Mouse (Mus musculus): Measurements from ENCODE around the gene Bcas1. TPM values are rescaled to one million over a fixed set of nuclear protein-coding genes. Genes with fewer than 3 reads are reported as not detected.

The Bcas1 gene
- polyA plus RNA-seq, 1 experiment = 2.9 TPM

DNA sequence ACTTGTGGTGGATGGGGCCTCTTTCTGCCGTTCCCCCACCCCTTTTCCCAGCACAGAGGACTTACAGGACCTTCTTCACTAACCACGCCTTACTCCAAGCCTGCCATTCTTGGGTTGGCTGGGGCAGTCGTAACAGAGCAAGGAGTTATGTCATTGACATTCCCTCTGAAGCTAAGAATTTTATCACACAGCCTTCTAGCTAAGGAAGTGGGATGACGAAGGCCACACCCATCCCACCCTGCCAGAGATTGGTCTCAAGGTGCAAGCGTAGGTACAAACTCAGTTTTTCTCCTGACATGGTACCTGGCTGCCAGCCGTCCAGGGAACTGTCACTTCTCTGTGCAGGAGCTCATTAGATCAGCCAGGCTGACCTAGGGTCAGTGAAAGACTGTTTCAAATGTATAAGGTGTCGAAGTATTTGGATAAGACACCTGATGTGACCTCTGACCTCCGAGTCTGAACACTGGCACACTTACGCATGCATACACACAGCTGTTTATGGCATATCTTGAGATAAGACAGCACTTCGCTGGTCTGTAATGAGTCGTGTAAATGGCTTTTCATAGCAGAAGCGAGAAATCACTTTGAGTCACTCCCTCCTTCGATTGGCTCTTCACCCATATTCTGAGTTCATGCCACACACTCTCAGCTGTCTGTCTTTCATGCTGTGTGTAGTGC lies 117.2 kb downstream of the Bcas1 start:
- Histone ChIP-seq H3K27me3 (ENCODE audit: control insufficient read depth, insufficient read depth, low read length, poor library complexity, severe bottlenecking) (no peaks in the 10 kb centered on the region), H3K4me1 (ENCODE audit: control insufficient read depth, insufficient read depth, low read length) (peaks cover 4% of the 10 kb centered on the region), H3K36me3 (ENCODE audit: control insufficient read depth, insufficient read depth, low read length, poor library complexity, severe bottlenecking) (no peaks in the 10 kb centered on the region), H3K9me3 (replicated peaks; ENCODE audit: control insufficient read depth, insufficient read depth, low read length, poor library complexity, severe bottlenecking) (no peaks in the 10 kb centered on the region), H3K27ac (ENCODE audit: insufficient read depth, low read length) (no peak overlapping the region), H3K9ac (ENCODE audit: low read depth, poor library complexity, severe bottlenecking) (no peak overlapping the region), H3K4me3 (ENCODE audit: low read depth, low read length) (no peak overlapping the region)
- no peak for TF ChIP-seq CTCF (IDR thresholded peaks at IDR 0.05; ENCODE audit: low read depth, low read length)
- TF ChIP-seq EP300 (IDR thresholded peaks at IDR 0.05; ENCODE audit: insufficient read depth, low read depth, low read length) = no peak
- TF ChIP-seq POLR2A (IDR thresholded peaks at IDR 0.05; ENCODE audit: insufficient read depth, low read length) = no peak

DNA sequence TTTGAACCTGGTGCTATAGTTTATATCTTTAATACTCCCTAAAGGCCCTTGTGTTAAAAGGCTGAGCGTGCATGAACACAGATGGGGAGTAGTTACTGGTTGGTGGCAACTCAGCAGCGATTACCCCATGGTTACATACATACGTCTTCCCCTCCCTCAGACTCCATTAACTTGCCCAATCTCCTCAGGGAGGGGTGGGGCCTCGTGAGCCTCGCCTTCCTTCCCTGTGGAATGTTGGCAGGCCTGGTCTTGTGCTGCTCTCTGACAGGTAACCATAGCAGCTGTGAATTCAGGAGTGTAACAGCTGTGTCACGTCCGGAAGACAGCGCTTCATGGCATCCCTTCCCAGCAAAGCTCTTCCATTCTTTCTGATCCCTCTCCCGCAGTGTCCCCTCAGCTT lies 118.7 kb downstream of the Bcas1 start:
- H3K4me3 ChIP-seq (ENCODE audit: low read depth, low read length) = no peak overlapping the region
- H3K9me3 ChIP-seq (replicated peaks; ENCODE audit: control insufficient read depth, insufficient read depth, low read length, poor library complexity, severe bottlenecking) = no peaks in the 10 kb centered on the region
- H3K27ac ChIP-seq (ENCODE audit: insufficient read depth, low read length) = no peak overlapping the region
- H3K4me1 ChIP-seq (ENCODE audit: control insufficient read depth, insufficient read depth, low read length) = peaks cover 4% of the 10 kb centered on the region
- no peaks in the 10 kb centered on the region for H3K27me3 ChIP-seq (ENCODE audit: control insufficient read depth, insufficient read depth, low read length, poor library complexity, severe bottlenecking)
- TF ChIP-seq CTCF (IDR thresholded peaks at IDR 0.05; ENCODE audit: low read depth, low read length) (no peak), EP300 (IDR thresholded peaks at IDR 0.05; ENCODE audit: insufficient read depth, low read depth, low read length) (peak; percentile 69), POLR2A (IDR thresholded peaks at IDR 0.05; ENCODE audit: insufficient read depth, low read length) (no peak)
- no peaks in the 10 kb centered on the region for H3K36me3 ChIP-seq (ENCODE audit: control insufficient read depth, insufficient read depth, low read length, poor library complexity, severe bottlenecking)
- H3K9ac ChIP-seq (ENCODE audit: low read depth, poor library complexity, severe bottlenecking) = no peak overlapping the region

DNA sequence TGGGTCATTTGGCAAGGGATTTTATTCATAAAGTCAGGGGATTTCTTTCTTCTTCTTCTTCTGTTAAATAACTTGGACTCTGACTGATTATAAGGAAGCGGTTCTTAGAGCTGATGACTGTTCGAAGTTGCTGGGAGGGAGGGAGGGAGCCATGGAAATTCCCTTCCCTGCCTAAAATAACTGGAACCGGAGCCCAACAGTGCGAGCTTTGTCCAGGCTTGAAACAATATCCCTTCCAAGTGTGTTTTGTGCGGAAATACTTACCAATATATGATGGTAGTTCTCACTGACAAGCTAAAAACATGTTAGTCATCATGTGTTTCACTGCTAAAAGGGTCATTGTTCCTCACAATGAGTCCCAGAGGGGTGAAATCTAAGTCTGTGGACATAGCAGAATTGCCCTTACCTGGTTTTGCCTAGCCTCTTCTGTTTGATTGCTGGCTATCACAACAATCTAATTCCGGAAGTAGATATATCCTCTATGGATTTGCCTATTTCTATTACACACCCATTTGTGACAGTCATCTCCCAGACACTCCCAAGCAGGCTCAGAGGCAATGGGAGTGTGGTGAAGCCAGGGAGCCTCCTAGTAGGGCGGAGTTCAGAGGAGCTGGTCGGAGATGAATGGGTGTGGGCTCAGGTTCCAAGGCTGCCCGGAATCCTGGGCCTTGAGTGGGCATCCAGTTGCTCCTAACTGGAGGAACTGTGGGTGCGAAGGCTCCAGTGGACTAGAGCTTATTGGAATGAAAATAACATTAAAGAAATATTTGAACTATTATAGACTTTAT lies 119.4 kb downstream of the Bcas1 start:
- Histone ChIP-seq H3K27ac (ENCODE audit: insufficient read depth, low read length) (no peak overlapping the region), H3K9ac (ENCODE audit: low read depth, poor library complexity, severe bottlenecking) (no peak overlapping the region)

DNA sequence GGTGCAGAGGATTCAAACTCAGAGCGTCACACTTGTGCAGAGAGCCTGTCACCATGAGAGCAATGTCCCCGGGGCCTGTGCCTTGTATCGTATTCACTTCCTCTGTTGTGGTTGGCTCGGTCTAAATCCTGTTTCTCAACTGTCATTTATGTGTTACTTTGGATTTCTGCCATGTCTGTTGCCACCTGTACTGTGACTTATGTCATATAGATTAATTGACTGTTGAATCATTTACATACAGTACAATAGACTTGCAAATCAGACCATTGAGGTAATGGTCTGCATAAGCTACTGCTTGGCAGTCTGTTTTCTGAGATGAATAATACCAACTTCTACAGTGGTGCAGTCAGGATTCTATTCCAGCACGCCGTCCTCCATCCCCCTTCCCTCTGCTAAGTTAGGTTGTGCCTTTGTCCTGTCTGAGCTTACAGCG lies 120.0 kb downstream of the Bcas1 start:
- no peak overlapping the region for H3K9ac ChIP-seq (ENCODE audit: low read depth, poor library complexity, severe bottlenecking)

More for the DNA sequence above, 119.4 kb downstream of the Bcas1 start:
- peaks cover 4% of the 10 kb centered on the region for H3K4me1 ChIP-seq (ENCODE audit: control insufficient read depth, insufficient read depth, low read length)
- no peaks in the 10 kb centered on the region for H3K27me3 ChIP-seq (ENCODE audit: control insufficient read depth, insufficient read depth, low read length, poor library complexity, severe bottlenecking)
- H3K9me3 ChIP-seq (replicated peaks; ENCODE audit: control insufficient read depth, insufficient read depth, low read length, poor library complexity, severe bottlenecking) = no peaks in the 10 kb centered on the region
- H3K36me3 ChIP-seq (ENCODE audit: control insufficient read depth, insufficient read depth, low read length, poor library complexity, severe bottlenecking) = no peaks in the 10 kb centered on the region
- H3K4me3 ChIP-seq (ENCODE audit: low read depth, low read length) = no peak overlapping the region
- TF ChIP-seq POLR2A (IDR thresholded peaks at IDR 0.05; ENCODE audit: insufficient read depth, low read length) = no peak
- TF ChIP-seq EP300 (IDR thresholded peaks at IDR 0.05; ENCODE audit: insufficient read depth, low read depth, low read length) = no peak
- no peak for TF ChIP-seq CTCF (IDR thresholded peaks at IDR 0.05; ENCODE audit: low read depth, low read length)

DNA sequence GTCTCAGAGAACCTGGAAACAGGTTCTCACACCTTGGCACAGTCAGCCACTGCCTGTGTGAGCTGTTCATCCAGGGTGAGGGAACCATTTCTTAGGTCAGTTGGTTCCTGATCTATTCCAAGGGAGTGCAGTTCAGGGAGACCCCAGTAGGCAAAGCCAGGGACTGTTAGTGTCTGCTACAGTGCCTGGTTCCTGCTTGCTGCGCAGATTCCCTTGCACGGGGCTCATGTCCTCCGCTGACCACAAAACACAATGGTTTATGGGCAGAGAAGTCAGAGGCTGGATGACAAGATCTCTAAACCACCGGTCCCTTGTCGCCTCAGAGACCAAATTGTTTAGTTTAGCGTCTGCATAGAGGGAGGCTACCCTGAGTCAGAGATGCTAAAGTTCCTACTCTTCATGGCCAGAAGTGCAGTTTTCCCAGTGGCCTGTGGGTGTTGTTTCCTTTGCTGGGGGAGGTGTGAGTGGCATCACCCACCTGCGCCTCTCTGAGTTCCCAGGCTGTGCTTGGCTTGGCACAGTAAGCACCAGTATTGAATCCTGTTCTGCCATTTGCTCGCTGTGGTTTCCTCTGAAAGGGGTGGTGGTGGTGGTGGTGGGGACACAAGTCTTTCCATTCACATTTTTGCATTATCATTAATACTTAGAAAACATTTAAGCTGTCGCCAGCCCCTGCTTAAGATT lies 120.9 kb downstream of the Bcas1 start:
- no peak overlapping the region for H3K9ac ChIP-seq (ENCODE audit: low read depth, poor library complexity, severe bottlenecking)
- no peaks in the 10 kb centered on the region for H3K36me3 ChIP-seq (ENCODE audit: control insufficient read depth, insufficient read depth, low read length, poor library complexity, severe bottlenecking)
- TF ChIP-seq POLR2A (IDR thresholded peaks at IDR 0.05; ENCODE audit: insufficient read depth, low read length) = no peak
- TF ChIP-seq EP300 (IDR thresholded peaks at IDR 0.05; ENCODE audit: insufficient read depth, low read depth, low read length) = no peak
- TF ChIP-seq CTCF (IDR thresholded peaks at IDR 0.05; ENCODE audit: low read depth, low read length) = no peak
- H3K27me3 ChIP-seq (ENCODE audit: control insufficient read depth, insufficient read depth, low read length, poor library complexity, severe bottlenecking) = no peaks in the 10 kb centered on the region
- no peak overlapping the region for H3K4me3 ChIP-seq (ENCODE audit: low read depth, low read length)
- H3K9me3 ChIP-seq (replicated peaks; ENCODE audit: control insufficient read depth, insufficient read depth, low read length, poor library complexity, severe bottlenecking) = no peaks in the 10 kb centered on the region
- no peak overlapping the region for H3K27ac ChIP-seq (ENCODE audit: insufficient read depth, low read length)
- H3K4me1 ChIP-seq (ENCODE audit: control insufficient read depth, insufficient read depth, low read length) = peaks cover 4% of the 10 kb centered on the region

More for the DNA sequence above, 120.0 kb downstream of the Bcas1 start:
- Histone ChIP-seq H3K9me3 (replicated peaks; ENCODE audit: control insufficient read depth, insufficient read depth, low read length, poor library complexity, severe bottlenecking) (no peaks in the 10 kb centered on the region), H3K27me3 (ENCODE audit: control insufficient read depth, insufficient read depth, low read length, poor library complexity, severe bottlenecking) (no peaks in the 10 kb centered on the region), H3K4me1 (ENCODE audit: control insufficient read depth, insufficient read depth, low read length) (peaks cover 4% of the 10 kb centered on the region), H3K27ac (ENCODE audit: insufficient read depth, low read length) (no peak overlapping the region), H3K36me3 (ENCODE audit: control insufficient read depth, insufficient read depth, low read length, poor library complexity, severe bottlenecking) (no peaks in the 10 kb centered on the region), H3K4me3 (ENCODE audit: low read depth, low read length) (no peak overlapping the region)
- TF ChIP-seq EP300 (IDR thresholded peaks at IDR 0.05; ENCODE audit: insufficient read depth, low read depth, low read length) = no peak
- TF ChIP-seq CTCF (IDR thresholded peaks at IDR 0.05; ENCODE audit: low read depth, low read length) = no peak
